Mouse (Mus musculus) 416B (cell line): ENCODE measurements around the gene Dctn3.
A peak's percentile ranks its signal among the peaks of the same experiment; 100 is the strongest.
"Not testable (repeated sequence)": the region's sequence is repeated elsewhere in the genome, so short reads cannot be mapped to it uniquely, and the experiment has no call there.

Experiments
- DNase-seq: peaks from one replicate; pipeline ENCODE4 v3.0.0; 2011; ENCODE audit warnings: low read depth

Dctn3 gene

GRCm38 (mm10) chr4:41738256-41738603 is 15.3 kb upstream of the Dctn3 start:
- no peak for DNase-seq

GRCm38 (mm10) chr4:41737602-41738255 is 14.8 kb upstream of the Dctn3 start:
- DNase-seq, result peak; percentile 86

GRCm38 (mm10) chr4:41731052-41731765 is 8.2 kb upstream of the Dctn3 start, which contains the start of gene Arid3c:
Arid3c (minus strand) TSS chr4:41731142.
- DNase-seq, result no peak

GRCm38 (mm10) chr4:41726826-41727621 is 4.1 kb upstream of the Dctn3 start:
- DNase-seq, result no peak

- DNase-seq, result no peak
These were observed 6.1 kb downstream of the Dctn3 start for GRCm38 (mm10) chr4:41716834-41717233.

GRCm38 (mm10) chr4:41715596-41715995 is 7.4 kb downstream of the Dctn3 start:
- DNase-seq, result peak; percentile 65

DNA sequence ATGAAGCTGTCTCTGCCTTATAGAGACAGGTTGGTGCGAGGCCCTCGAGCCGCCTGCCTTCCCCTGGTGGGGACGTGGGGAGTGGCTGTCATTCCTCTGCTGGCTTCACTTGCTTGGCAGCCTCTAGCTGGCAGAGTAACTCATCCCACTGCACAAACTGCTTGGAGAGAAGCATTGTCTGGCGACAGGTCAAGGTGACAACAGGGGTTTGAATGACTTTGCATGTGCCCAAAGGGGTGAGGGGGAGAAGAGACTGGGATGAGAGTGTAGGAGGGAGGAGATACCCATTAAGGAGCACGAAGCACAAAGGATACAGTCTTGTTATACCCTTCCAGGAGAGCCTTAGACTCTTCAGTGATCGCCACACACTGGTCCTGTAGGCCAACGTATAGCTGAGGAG is 7.9 kb downstream of the Dctn3 start:
- DNase-seq, result no peak

- DNase-seq, result peak; percentile 65
These were observed 8.7 kb downstream of the Dctn3 start for GRCm38 (mm10) chr4:41714276-41714675.

DNA sequence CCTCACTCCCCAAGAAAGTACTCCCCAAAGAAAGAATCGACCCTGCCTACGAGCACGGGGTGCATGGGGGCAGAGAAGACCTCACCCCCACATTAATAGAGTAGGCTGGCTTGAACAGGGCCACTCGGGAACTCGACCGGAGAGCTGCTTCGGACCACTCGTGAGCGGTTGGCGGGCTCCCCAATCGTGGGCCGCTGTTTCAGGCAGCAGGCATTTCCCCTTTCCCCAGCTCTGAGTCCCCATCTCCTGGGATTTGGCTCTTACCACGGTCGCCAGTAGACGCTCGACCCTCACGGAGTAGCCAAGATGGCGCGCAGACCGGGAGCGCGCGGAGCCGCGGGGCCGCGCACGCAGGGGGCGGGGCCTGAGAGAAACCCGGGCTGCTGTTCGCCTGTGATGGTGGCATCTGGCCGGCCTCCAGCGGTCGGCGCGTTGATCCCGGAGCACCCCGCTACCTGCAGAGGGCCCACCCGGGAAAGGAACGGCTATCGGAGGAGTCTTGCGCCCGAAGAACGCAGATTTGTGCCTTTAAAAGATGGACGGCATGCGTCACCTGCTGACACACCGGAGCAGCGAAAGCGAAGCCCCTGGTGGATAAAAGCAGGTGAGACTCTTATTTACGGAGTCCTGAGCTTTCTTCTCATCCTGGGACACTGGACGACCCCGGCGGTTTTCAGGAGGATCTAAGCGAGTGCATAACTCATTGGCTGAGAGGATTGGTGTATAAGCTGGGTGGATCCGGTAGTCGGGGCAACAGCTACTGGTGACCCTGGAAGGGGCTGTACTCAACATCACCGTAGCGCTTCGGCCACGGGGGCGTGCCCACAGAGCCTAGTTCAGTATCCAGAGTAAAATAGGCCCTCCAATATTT is 9.5 kb downstream of the Dctn3 start, which contains the start of gene Rpp25l:
TSS of gene Rpp25l (minus strand) at position 338 of the 871 bp plus-strand sequence.
- DNase-seq, result peak; percentile 73

GRCm38 (mm10) chr4:41712421-41713196 is 10.4 kb downstream of the Dctn3 start:
- no peak for DNase-seq

GRCm38 (mm10) chr4:41711705-41712375 is 11.1 kb downstream of the Dctn3 start:
- DNase-seq, result no peak

DNA sequence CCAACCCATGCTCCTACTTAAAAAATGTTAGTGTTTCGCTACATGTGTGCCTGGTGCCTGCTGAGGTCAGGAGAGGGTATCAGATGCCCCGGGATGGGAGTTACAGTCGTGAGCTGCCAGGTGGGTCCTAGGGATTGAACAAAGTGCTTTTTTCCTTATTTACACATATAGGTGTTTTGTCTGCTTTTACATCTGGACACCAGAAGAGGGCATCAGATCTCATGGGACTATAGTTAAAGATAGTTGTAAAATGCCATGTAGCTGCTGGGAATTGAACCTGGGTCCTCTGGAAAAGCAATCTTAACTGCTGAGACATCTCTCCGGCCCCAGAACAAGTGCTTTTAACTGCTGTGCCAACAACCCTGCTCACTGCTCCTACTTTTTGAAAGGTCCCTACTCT is 12.7 kb downstream of the Dctn3 start:
- peak; percentile 37 for DNase-seq

DNA sequence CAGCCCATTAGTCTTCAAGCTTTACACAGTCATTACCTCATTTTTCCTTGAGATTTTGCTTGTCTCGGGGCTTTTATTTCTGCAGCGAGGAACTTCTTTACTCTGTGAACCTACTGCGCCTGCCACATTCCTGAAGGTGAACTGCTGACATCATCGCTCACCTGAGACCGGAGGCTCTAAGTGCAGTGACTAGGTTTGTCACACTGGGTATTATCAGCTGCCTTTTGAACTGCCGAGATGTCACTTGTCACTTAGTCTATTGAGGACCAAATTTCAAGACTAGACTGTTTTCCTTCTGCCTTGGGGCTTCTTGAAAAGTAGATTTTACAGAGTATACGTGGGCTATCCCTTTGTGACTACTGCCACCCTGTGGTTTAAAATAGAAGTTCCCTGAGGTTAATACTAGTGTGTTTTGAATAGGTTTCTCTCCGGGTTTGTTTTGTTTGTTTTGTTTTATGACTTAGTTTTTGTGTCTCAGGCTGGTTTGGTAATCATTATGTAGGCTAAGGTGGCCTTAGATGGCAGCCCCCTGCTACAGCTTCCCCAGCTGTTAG is 14.7 kb downstream of the Dctn3 start:
- DNase-seq, result peak; percentile 77

DNA sequence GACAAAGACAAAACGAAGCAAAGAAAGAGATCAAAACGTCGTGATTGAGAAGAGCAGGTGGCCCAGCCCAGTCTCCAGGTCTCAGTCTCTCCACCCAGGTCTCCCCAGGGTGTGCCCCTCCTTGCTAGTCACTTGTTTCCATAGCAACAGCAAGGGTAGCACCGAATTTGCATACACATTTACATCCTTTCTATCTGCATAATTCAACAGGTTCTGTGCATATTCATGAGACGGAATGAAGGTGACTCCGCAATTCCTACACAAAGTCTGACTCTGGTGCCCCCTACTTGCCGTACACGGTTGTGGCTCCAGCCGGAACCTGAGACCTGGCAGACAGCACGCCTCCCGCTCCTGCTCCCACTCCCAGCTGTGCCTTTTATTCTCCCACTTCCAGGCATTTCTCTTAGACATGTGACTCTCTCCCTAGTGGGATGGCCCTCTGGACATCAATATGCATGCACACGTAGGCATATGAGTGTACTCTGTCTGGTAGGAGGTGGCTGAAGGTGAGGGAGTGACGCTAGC is 15.9 kb downstream of the Dctn3 start:
- peak; percentile 58 for DNase-seq

- no peak for DNase-seq
These were observed 16.8 kb downstream of the Dctn3 start for GRCm38 (mm10) chr4:41705922-41706754.

GRCm38 (mm10) chr4:41704651-41705050 is 18.3 kb downstream of the Dctn3 start:
- DNase-seq, result no peak

- not testable (repeated sequence) for DNase-seq
These were observed 20.7 kb downstream of the Dctn3 start for GRCm38 (mm10) chr4:41702226-41702625.

- DNase-seq, result not testable (repeated sequence)
These were observed 22.7 kb downstream of the Dctn3 start for GRCm38 (mm10) chr4:41700224-41700623.

DNA sequence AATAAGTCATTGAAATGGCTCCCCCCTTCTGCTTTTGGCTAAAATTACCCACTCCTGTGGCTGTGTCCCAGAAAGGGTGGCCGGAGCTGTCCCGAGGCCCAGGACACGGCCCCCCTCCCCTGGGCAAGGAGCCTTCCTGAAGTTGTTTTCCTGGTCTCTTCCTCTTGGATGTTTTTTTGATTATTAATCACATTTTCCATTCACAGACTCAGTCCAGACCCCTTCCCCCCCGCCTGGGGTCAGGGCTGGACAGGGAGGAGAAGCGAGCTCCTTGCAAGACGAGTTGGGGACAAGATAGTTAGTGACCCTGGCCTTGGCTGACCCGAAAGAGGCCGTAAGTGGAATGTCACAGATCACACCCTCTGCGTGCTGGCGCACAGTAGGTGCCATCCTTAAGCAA is 23.2 kb downstream of the Dctn3 start, which contains the start of gene Il11ra1:
TSS of gene Il11ra1 (plus strand) at position 207 of the 400 bp plus-strand sequence.
- not testable (repeated sequence) for DNase-seq
